Mouse (Mus musculus) urinary bladder, postnatal 25 days (tissue): Measurements from ENCODE around the gene Ubr3.

ENCODE experiments used
- DNase-seq: peaks from one replicate; pipeline ENCODE4 v3.0.0; 2022; ENCODE audit warnings: low spot score

Ubr3 gene

GRCm38 (mm10) chr2:70034895-70035294 lies 137.8 kb downstream of the Ubr3 start:
- DNase-seq, result no peak

GRCm38 (mm10) chr2:70035358-70035757 lies 138.3 kb downstream of the Ubr3 start:
- DNase-seq, result no peak

GRCm38 (mm10) chr2:70037221-70037620 lies 140.2 kb downstream of the Ubr3 start:
- peak; percentile 38 for DNase-seq

- no peak for DNase-seq
Observed at GRCm38 (mm10) chr2:70038752-70039151, 141.7 kb downstream of the Ubr3 start, which contains the start of gene Myo3b. Gene Myo3b, plus strand, starts transcription at chr2:70039126.

- no peak for DNase-seq
Observed at GRCm38 (mm10) chr2:70044466-70044865, 147.4 kb downstream of the Ubr3 start.

GRCm38 (mm10) chr2:70047868-70048267 lies 150.8 kb downstream of the Ubr3 start:
- DNase-seq, result no peak

- DNase-seq, result no peak
Observed at GRCm38 (mm10) chr2:70053803-70054202, 156.8 kb downstream of the Ubr3 start.

- no peak for DNase-seq
Observed at GRCm38 (mm10) chr2:70058201-70058600, 161.2 kb downstream of the Ubr3 start.

- DNase-seq, result no peak
Observed at GRCm38 (mm10) chr2:70060359-70061345, 163.6 kb downstream of the Ubr3 start.

GRCm38 (mm10) chr2:70065116-70065515 lies 168.1 kb downstream of the Ubr3 start:
- no peak for DNase-seq

- DNase-seq, result no peak
Observed at GRCm38 (mm10) chr2:70065729-70066300, 168.8 kb downstream of the Ubr3 start.

- no peak for DNase-seq
Observed at GRCm38 (mm10) chr2:70066338-70067022, 169.4 kb downstream of the Ubr3 start.

- no peak for DNase-seq
Observed at GRCm38 (mm10) chr2:70069861-70070260, 172.8 kb downstream of the Ubr3 start.
